ENCODE assay signal across 39 mouse cellular contexts in genomic region chr5:120869436-120870015, GRCm38 (mm10). TPM values are rescaled to one million over a fixed set of nuclear protein-coding genes. Genes with fewer than 3 reads are reported as not detected.
"Had no signal": no experiment of that assay in that cellular context is flagged by ENCODE, and none has a peak within 500 bp of the region (broad histone marks: within the 10 kb centered on the region; RNA-seq: fewer than 3 reads in every experiment).

No protein-coding gene starts in this region.

- H3K36me3 ChIP-seq: embryonic facial prominence, embryonic 10.5 days; embryonic facial prominence, embryonic 12.5 days; embryonic facial prominence, embryonic 13.5 days; embryonic facial prominence, embryonic 15.5 days; forebrain, embryonic 10.5 days; forebrain, embryonic 12.5 days; forebrain, embryonic 15.5 days had no signal

- H3K4me1 ChIP-seq: embryonic facial prominence, embryonic 10.5 days; embryonic facial prominence, embryonic 12.5 days; embryonic facial prominence, embryonic 13.5 days; embryonic facial prominence, embryonic 15.5 days; forebrain, embryonic 10.5 days; forebrain, embryonic 12.5 days; forebrain, embryonic 15.5 days had no signal

- H3K9ac ChIP-seq: embryonic facial prominence, embryonic 12.5 days; embryonic facial prominence, embryonic 13.5 days; embryonic facial prominence, embryonic 15.5 days; forebrain, embryonic 12.5 days; forebrain, embryonic 15.5 days; forebrain, postnatal 0 days had no signal

- H3K27ac ChIP-seq: embryonic facial prominence, embryonic 10.5 days; embryonic facial prominence, embryonic 12.5 days; embryonic facial prominence, embryonic 13.5 days; embryonic facial prominence, embryonic 15.5 days; forebrain, embryonic 10.5 days; forebrain, embryonic 12.5 days; forebrain, embryonic 15.5 days; gastrocnemius, adult 2 months; heart, adult 2 months had no signal

- DNase-seq: cerebellum, adult 18-20 months; cerebellum, adult 2 months; cerebellum, adult 8-10 months; cerebellum, adult 9-10 months; cerebellum, adult 9-11 months; cerebellum, postnatal 10 days; cerebellum, postnatal 14 days; cerebellum, postnatal 25 days; cerebellum, postnatal 36 days; embryo, embryonic 11 days; forebrain, postnatal 0 days; gastrocnemius, adult 2 months; gastrocnemius, postnatal 10 days; gastrocnemius, postnatal 14 days; gastrocnemius, postnatal 25 days; gastrocnemius, postnatal 36 days; heart, adult 18-20 months; heart, adult 2 months had no signal

- H3K4me2 ChIP-seq: embryonic facial prominence, embryonic 12.5 days; embryonic facial prominence, embryonic 13.5 days; embryonic facial prominence, embryonic 15.5 days; forebrain, embryonic 12.5 days; forebrain, embryonic 15.5 days had no signal

- H3K27me3 ChIP-seq: embryonic facial prominence, embryonic 12.5 days; embryonic facial prominence, embryonic 13.5 days; embryonic facial prominence, embryonic 15.5 days; forebrain, embryonic 12.5 days; forebrain, embryonic 15.5 days had no signal

- H3K9me3 ChIP-seq: embryonic facial prominence, embryonic 10.5 days; embryonic facial prominence, embryonic 12.5 days; embryonic facial prominence, embryonic 13.5 days; embryonic facial prominence, embryonic 15.5 days; forebrain, embryonic 10.5 days; forebrain, embryonic 12.5 days; forebrain, embryonic 15.5 days had no signal

- ATAC-seq: forebrain, embryonic 14.5 days; forebrain, embryonic 15.5 days; forebrain, embryonic 16.5 days; forebrain, postnatal 0 days had no signal

- H3K4me3 ChIP-seq: embryonic facial prominence, embryonic 10.5 days; embryonic facial prominence, embryonic 12.5 days; embryonic facial prominence, embryonic 13.5 days; embryonic facial prominence, embryonic 15.5 days; erythroblast, embryonic 14.5 days; forebrain, embryonic 10.5 days; forebrain, embryonic 12.5 days; forebrain, embryonic 15.5 days; gastrocnemius, adult 2 months; heart, adult 2 months had no signal

RNA-seq across cellular contexts. Expression of gene Oas1h, which starts 8.3 kb away (rescaled TPM):
- total RNA-seq: common myeloid progenitor, adult 5-6 weeks; forebrain, postnatal 0 days; gastrocnemius, adult 18-20 months; gastrocnemius, adult 2 months; gastrocnemius, adult 8-10 months; gastrocnemius, postnatal 10 days; gastrocnemius, postnatal 14 days; gastrocnemius, postnatal 25 days; gastrocnemius, postnatal 36 days; gastrocnemius, postnatal 4 days; granulocyte monocyte progenitor cell, adult 5-6 weeks; heart, adult 18-20 months; heart, adult 2 months; heart, adult 8-10 months had no signal
- polyA plus RNA-seq: cerebellum, adult 2 months; cortical plate, adult 2 months; embryonic facial prominence, embryonic 10.5 days; embryonic facial prominence, embryonic 11.5 days; embryonic facial prominence, embryonic 12.5 days; embryonic facial prominence, embryonic 13.5 days; embryonic facial prominence, embryonic 14.5 days; embryonic facial prominence, embryonic 15.5 days; erythroblast, embryonic 14.5 days; forebrain, embryonic 10.5 days; forebrain, embryonic 12.5 days; forebrain, embryonic 14.5 days; forebrain, embryonic 15.5 days; forebrain, embryonic 16.5 days; forebrain, postnatal 0 days; frontal cortex, adult 2 months; gonadal fat pad, adult 2 months; heart, adult 2 months had no signal

RNA-seq across cellular contexts. Expression of gene Oas1g, which starts 17.9 kb away (rescaled TPM):
- total RNA-seq: gastrocnemius, adult 18-20 months; gastrocnemius, adult 8-10 months; gastrocnemius, postnatal 10 days; gastrocnemius, postnatal 25 days; gastrocnemius, postnatal 4 days; heart, adult 18-20 months had no signal
- polyA plus RNA-seq: embryonic facial prominence, embryonic 10.5 days; embryonic facial prominence, embryonic 11.5 days; erythroblast, embryonic 14.5 days; forebrain, embryonic 10.5 days; forebrain, embryonic 12.5 days; forebrain, embryonic 14.5 days; forebrain, embryonic 16.5 days had no signal

RNA-seq across cellular contexts. Expression of gene Oas1f, which starts 22.4 kb away (rescaled TPM):
- total RNA-seq: common myeloid progenitor, adult 5-6 weeks; forebrain, postnatal 0 days; gastrocnemius, adult 18-20 months; gastrocnemius, adult 2 months; gastrocnemius, adult 8-10 months; gastrocnemius, postnatal 10 days; gastrocnemius, postnatal 14 days; gastrocnemius, postnatal 25 days; gastrocnemius, postnatal 36 days; gastrocnemius, postnatal 4 days; granulocyte monocyte progenitor cell, adult 5-6 weeks; heart, adult 18-20 months; heart, adult 2 months; heart, adult 8-10 months had no signal
- polyA plus RNA-seq: cerebellum, adult 2 months; cortical plate, adult 2 months; embryonic facial prominence, embryonic 10.5 days; embryonic facial prominence, embryonic 11.5 days; embryonic facial prominence, embryonic 12.5 days; embryonic facial prominence, embryonic 13.5 days; erythroblast, embryonic 14.5 days; forebrain, embryonic 10.5 days; forebrain, embryonic 12.5 days; forebrain, embryonic 14.5 days; forebrain, embryonic 15.5 days; forebrain, embryonic 16.5 days; forebrain, postnatal 0 days; frontal cortex, adult 2 months; gonadal fat pad, adult 2 months; heart, adult 2 months had no signal

RNA-seq across cellular contexts. Expression of gene Oas1a, which starts 37.8 kb away (rescaled TPM):
- total RNA-seq: gastrocnemius, adult 8-10 months; gastrocnemius, postnatal 10 days; gastrocnemius, postnatal 14 days had no signal
- polyA plus RNA-seq: erythroblast, embryonic 14.5 days had no signal

RNA-seq across cellular contexts. Expression of gene Oas1d, which starts 44.8 kb away (rescaled TPM):
- total RNA-seq: common myeloid progenitor, adult 5-6 weeks; gastrocnemius, adult 18-20 months; gastrocnemius, adult 2 months; gastrocnemius, adult 8-10 months; gastrocnemius, postnatal 10 days; gastrocnemius, postnatal 14 days; gastrocnemius, postnatal 25 days; gastrocnemius, postnatal 36 days; gastrocnemius, postnatal 4 days; granulocyte monocyte progenitor cell, adult 5-6 weeks; heart, adult 18-20 months; heart, adult 2 months; heart, adult 8-10 months had no signal
- polyA plus RNA-seq: cerebellum, adult 2 months; cortical plate, adult 2 months; embryonic facial prominence, embryonic 10.5 days; embryonic facial prominence, embryonic 11.5 days; embryonic facial prominence, embryonic 12.5 days; embryonic facial prominence, embryonic 13.5 days; embryonic facial prominence, embryonic 14.5 days; embryonic facial prominence, embryonic 15.5 days; erythroblast, embryonic 14.5 days; forebrain, embryonic 10.5 days; forebrain, embryonic 12.5 days; forebrain, embryonic 15.5 days; forebrain, embryonic 16.5 days; gonadal fat pad, adult 2 months; heart, adult 2 months had no signal
